Mouse (Mus musculus) thymus, postnatal 10 days (tissue): ENCODE data around the gene Mindy4b-ps.

Source experiments
- DNase-seq, 2 experiments: peaks; one replicate each; pipeline ENCODE4 v3.0.0; 2021; ENCODE audit warnings: low spot score in 2 of 2

The Mindy4b-ps gene

DNA sequence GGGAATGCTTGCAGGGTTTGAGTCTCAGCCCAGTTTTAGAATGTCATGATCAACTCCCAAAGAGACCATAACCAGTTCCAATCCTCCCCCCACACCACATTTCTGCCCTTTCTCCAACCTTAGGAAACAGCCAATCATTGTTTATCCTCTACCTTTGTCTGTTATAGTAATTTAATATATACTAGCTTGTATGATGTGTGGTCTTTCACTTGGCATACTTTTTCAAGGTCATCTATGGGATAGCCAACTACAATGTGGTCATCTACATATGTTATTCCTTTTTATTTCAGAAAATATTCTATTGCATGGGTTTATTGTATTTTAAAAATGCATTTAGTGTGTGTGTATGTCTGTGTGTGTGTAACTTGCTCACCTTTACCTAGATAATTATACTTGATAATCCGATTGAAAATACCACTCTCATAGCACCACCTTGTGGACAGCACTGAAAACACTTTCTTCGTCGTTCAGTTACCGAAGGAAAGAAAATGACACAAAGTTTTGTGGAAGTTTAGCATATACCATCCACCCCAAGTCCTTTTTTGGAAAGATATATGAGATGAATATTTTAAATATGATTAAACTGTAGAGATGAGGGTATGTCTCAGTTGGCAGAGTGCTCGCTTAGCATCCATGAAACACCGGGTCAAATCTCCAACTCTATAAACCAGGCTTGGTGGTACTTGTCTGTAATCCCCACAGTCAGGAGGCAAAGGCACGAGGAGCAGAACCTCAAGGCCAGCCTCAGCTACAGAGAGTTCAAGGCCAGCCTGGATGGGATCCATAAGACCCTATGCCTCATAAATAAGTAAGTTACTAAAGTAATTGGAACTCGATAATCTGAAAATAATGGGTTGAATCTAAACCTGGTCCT, 37.7 kb downstream of the Mindy4b-ps start:
- DNase-seq: peak in 1 of 2 experiments; percentile 11

- no peak for DNase-seq
Measured at GRCm38 (mm10) chr3:58783602-58784218, 38.4 kb downstream of the Mindy4b-ps start.

GRCm38 (mm10) chr3:58756429-58756828, 65.7 kb downstream of the Mindy4b-ps start:
- DNase-seq: no peak

DNA sequence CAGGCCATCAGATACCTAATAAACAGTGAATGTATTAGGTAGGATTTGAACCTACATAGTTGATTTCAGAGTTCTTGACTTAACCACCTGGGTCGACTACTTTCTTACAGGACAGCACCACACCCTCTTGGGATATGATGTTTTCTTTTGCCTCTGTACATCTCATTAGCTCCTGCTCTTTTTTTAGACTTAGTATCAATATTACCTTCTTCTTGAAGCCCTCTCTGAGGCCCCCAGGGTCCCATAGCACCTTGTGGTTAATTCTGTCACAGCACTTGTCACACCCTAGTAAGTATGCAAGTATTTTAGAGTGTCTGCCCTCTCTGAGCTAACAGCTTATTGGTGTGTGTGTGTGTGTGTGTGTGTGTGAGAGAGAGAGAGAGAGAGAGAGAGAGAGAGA, 66.3 kb downstream of the Mindy4b-ps start:
- no peak for DNase-seq

DNA sequence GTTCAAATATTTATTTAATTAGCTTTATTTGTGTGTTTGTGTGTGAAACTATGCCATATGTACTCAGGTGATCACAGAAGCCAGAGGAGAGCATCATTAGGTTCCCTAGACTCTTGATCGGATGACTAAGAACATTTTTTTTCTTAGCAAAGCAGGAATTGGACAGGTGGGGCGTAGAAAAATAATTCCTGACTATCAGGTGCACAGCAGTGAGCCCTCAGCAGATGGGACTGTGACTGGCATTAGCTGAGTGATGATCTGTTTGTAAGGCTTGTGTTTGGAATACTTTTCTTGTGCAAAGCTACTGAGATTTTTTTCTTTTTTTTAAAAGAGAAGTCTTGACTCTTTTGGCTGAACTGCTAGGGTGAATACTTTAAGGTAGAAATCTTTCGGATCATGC, 67.8 kb downstream of the Mindy4b-ps start:
- DNase-seq: no peak

- no peak for DNase-seq
Measured at GRCm38 (mm10) chr3:58751818-58752620, 70.1 kb downstream of the Mindy4b-ps start.

DNA sequence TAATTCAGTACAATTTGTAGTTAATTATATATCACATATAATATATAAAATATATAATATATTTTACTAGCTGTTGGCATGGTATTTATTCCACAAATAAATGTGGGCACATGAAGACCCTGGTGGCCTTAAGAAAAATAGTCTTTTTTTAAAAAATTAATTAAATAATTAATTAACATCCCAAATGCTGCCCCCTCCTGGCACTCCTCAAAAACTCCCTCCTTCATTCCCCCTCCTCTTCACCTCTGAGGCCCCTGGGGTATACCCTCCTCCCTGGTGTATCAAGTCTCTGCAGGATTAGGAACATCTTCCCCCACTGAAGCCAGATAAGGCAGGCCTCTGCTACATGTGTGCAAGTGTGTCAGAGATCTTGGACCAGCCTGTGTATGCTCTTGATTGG, 73.4 kb downstream of the Mindy4b-ps start:
- DNase-seq: no peak

DNA sequence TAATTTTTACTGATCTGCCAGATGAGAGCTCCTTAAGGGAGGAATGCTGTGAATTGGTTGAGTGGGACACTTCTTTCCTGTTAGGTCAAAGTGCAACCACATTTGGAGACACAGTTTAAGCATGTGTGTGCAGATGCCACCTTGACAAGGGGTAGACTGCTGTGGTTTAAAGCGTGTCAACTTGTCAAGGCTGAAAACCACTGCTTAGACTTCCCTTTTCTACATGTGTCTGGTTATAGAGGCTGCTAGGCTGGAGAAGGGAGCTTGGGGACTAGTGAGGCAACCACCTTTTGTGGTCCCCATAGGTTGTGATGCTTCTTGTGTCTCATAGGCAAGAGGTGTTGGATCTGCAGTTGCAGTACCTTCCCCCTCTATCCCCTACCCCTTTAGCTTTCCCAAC, 74.2 kb downstream of the Mindy4b-ps start:
- no peak for DNase-seq

GRCm38 (mm10) chr3:58739536-58739935, 82.6 kb downstream of the Mindy4b-ps start:
- no peak for DNase-seq
